Mouse (Mus musculus) cerebellum, adult 2 months (tissue): Measurements from ENCODE around the gene Tex48. TPM values are rescaled to one million over a fixed set of nuclear protein-coding genes. Genes with fewer than 3 reads are reported as not detected.
A peak's percentile ranks its signal among the peaks of the same experiment; 100 is the strongest.

ENCODE experiments used
- DNase-seq, 2 experiments: peaks; one replicate each; pipeline ENCODE4 v3.0.0; 2021
- H3K27ac ChIP-seq: fragments of 200-500 bp; 2 replicates; pipeline ENCODE4 v1.5.1; 2012; ENCODE audit warnings: low read length, control low read depth, inconsistent platforms; ENCODE audit not compliant: insufficient read depth
- H3K27me3 ChIP-seq: fragments of 200-500 bp; 2 replicates; pipeline ENCODE4 v1.6.1; 2012; ENCODE audit warnings: inconsistent platforms, mild to moderate bottlenecking, low read length, moderate library complexity; ENCODE audit not compliant: control insufficient read depth, insufficient read depth
- H3K4me1 ChIP-seq: fragments of 200-500 bp; 2 replicates; pipeline ENCODE4 v1.6.1; 2011; ENCODE audit warnings: low read length; ENCODE audit not compliant: control insufficient read depth, insufficient read depth
- H3K4me3 ChIP-seq: fragments of 200-500 bp; replicated peaks from 2 replicates; pipeline ENCODE3; 2011; ENCODE audit warnings: mild to moderate bottlenecking, low read depth, low read length, control low read depth; ENCODE audit not compliant: insufficient read depth
- CTCF ChIP-seq: fragments of 200-500 bp; IDR thresholded peaks from 2 replicates; pipeline ENCODE4 v1.5.1; 2011; ENCODE audit warnings: low read depth, mild to moderate bottlenecking, control low read depth, low read length, moderate library complexity, borderline replicate concordance; ENCODE audit not compliant: insufficient read depth
- POLR2A ChIP-seq: fragments of 200-500 bp; IDR thresholded peaks from 2 replicates; pipeline ENCODE4 v1.6.1; 2011; ENCODE audit warnings: low read length, control low read depth, borderline replicate concordance; ENCODE audit not compliant: insufficient read depth
- WGBS: fragments of 180-500 bp; shearing (Covaris S2); methylation state at CpG from one replicate; pipeline ENCODE4 v1.1.7; 2018; 5-methylcytosine and 5-hydroxymethylcytosine counted together
- polyA plus RNA-seq: library from polyadenylated mRNA; depleted of rRNA; stranded (reverse); fragments of >200 nt; gene quantifications from 2 replicates; pipeline ENCODE4 v1.2.3, GENCODE M21; 2012; rRNA removed

The Tex48 gene
- polyA plus RNA-seq, 1 experiment, result not detected

GRCm38 (mm10) chr4:63558407-63559081 lies 63.7 kb downstream of the Tex48 start, which contains the start of gene Tmem268:
Tmem268 (plus strand) TSS chr4:63558781.
- H3K27ac ChIP-seq, result peak within 1 kb of the TSS; percentile 62; the same call in 1 of the 2 replicates
- DNase-seq, result peak; percentile 83 to 86
- peaks cover 11% of the 10 kb centered on the region for H3K4me1 ChIP-seq
- no peak for TF ChIP-seq CTCF
- TF ChIP-seq POLR2A, result peak; percentile 70
- peak within 1 kb of the TSS; percentile 66 for H3K4me3 ChIP-seq
- no peaks in the 10 kb centered on the region for H3K27me3 ChIP-seq
- WGBS, result under 1% methylated on average over 81 of the region's 81 CpGs

- Histone ChIP-seq H3K4me3 (no peak overlapping the region), H3K27me3 (no peaks in the 10 kb centered on the region), H3K4me1 (peaks cover 11% of the 10 kb centered on the region), H3K27ac (no peak overlapping the region)
- peak in 1 of 2 experiments; percentile 19 for DNase-seq
- WGBS, result 61% methylated on average over 16 of the region's 16 CpGs
- TF ChIP-seq POLR2A, result no peak
- no peak for TF ChIP-seq CTCF
Measured at GRCm38 (mm10) chr4:63557124-63558059, 64.8 kb downstream of the Tex48 start.

Other genes with a start within 250 kb of the Tex48 start
- 1.9 TPM in 2 replicates for gene Akna, start 219.1 kb downstream of the Tex48 start, polyA plus RNA-seq
- 91.9 and 101 TPM in 2 replicates for gene Whrn, start 126.4 kb downstream of the Tex48 start, polyA plus RNA-seq
- gene Atp6v1g1, start 77.7 kb downstream of the Tex48 start, polyA plus RNA-seq, result 148 and 154 TPM in 2 replicates
- 11.8 and 12.3 TPM in 2 replicates for gene Tmem268, start 63.6 kb downstream of the Tex48 start, polyA plus RNA-seq
- gene Gm11213, start 17.2 kb downstream of the Tex48 start, polyA plus RNA-seq, result not detected in 2 replicates
- gene Gm11214, start 41.0 kb upstream of the Tex48 start, polyA plus RNA-seq, result not detected in 2 replicates
- gene Tnfsf15, start 122.7 kb upstream of the Tex48 start, polyA plus RNA-seq, result 0.03 TPM in 2 replicates
- gene Tnfsf8, start 238.9 kb upstream of the Tex48 start, polyA plus RNA-seq, result 0.03 TPM in 2 replicates